Mouse (Mus musculus): ENCODE results near the gene Defb10. TPM values are rescaled to one million over a fixed set of nuclear protein-coding genes. Genes with fewer than 3 reads are reported as not detected.
"Not testable (repeated sequence)": the region's sequence is repeated elsewhere in the genome, so short reads cannot be mapped to it uniquely, and the experiment has no call there.

Defb10 gene
- not detected for total RNA-seq (2021)
- long read RNA-seq, experiment 1 = 0 reads
- long read RNA-seq, experiment 2 = 0 reads

DNA sequence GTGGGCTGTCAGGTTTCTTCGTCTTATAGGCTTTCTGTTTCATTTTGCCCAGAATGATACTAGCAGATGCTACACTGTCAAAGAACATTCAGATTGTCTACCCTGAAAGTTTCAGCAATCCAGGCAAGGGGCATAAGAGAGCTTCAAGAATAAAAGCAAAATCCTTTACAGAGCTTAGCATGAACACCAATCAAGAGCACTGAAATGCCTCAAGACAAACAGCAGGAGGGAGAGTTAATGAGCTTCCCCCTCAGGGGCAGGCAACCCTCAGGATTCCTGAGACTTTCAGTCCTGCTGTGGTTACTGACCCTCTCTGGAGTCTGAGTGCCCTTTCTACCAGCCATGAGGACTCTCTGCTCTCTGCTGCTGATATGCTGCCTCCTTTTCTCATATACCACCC is at the start of gene Defb10:
Defb10 (plus strand) TSS at position 316 of the 400 bp plus-strand sequence.
- intact Hi-C loops (cut with DNase I); DNase-seq: not testable (repeated sequence)

DNA sequence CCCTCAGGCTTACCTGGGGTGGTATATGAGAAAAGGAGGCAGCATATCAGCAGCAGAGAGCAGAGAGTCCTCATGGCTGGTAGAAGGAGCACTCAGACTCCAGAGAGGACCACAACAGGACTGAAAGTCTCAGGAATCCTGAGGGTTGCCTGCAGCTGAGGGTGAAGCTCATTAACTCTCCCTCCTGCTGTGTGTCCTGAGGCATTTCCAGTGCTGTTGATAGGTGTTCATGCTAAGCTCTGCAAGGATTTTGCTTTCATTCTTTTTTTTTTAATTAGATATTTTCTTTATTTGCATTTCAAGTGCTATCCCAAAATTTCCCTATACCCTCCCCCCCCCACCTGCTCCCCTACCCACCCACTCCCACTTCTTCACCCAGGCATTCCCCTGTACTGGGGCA is 26.6 kb downstream of the Defb10 start, which contains the start of gene Defb9:
Defb9 (minus strand) TSS at position 101 of the 400 bp plus-strand sequence.
- DNase-seq; intact Hi-C loops (cut with DNase I): not testable (repeated sequence)

DNA sequence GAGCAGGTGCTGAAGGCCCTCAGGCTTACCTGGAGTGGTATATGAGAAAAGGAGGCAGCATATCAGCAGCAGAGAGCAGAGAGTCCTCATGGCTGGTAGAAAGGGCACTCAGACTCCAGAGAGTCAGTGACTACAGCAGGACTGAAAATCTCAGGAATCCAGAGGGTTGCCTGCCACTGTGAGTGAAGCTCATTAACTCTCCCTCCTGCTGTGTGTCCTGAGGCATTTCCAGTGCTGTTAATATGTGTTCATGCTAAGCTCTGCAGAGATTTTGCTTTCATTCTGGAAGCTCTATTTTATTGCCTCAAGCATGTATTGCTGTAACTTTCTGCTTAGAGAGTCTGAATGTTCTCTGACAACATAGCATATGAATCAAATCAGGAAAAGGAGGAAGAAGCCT is 47.6 kb downstream of the Defb10 start, which contains the start of gene Defb11:
Defb11 (minus strand) TSS at position 123 of the 400 bp plus-strand sequence.
- DNase-seq; intact Hi-C loops (cut with DNase I): not testable (repeated sequence)

Other genes starting within 250 kb of the Defb10 start
- not detected for gene Defa26, start 240.7 kb upstream of the Defb10 start, total RNA-seq (2021)
- gene Defa17, start 203.1 kb upstream of the Defb10 start, total RNA-seq (2021) = not detected
- gene Defa34, start 193.1 kb upstream of the Defb10 start, total RNA-seq (2021) = not detected
- not detected for gene AY761184, start 155.3 kb upstream of the Defb10 start, total RNA-seq (2021)
- gene Defa24, start 124.4 kb upstream of the Defb10 start, total RNA-seq (2021) = not detected
- not detected for gene Defb50, start 35.4 kb upstream of the Defb10 start, total RNA-seq (2021)
- gene Defb2, start 19.0 kb upstream of the Defb10 start, total RNA-seq (2021) = not detected
- gene Defb9, start 26.5 kb downstream of the Defb10 start, total RNA-seq (2021) = not detected
- not detected for gene Defb11, start 47.5 kb downstream of the Defb10 start, total RNA-seq (2021)
- gene Defb15, start 73.8 kb downstream of the Defb10 start, total RNA-seq (2021) = not detected
- not detected for gene Defb35, start 79.5 kb downstream of the Defb10 start, total RNA-seq (2021)
- gene Defb13, start 87.9 kb downstream of the Defb10 start, total RNA-seq (2021) = not detected
- not detected for gene Fam90a1a, start 99.8 kb downstream of the Defb10 start, total RNA-seq (2021)
- not detected for gene Ccdc70, start 110.9 kb downstream of the Defb10 start, total RNA-seq (2021)
- under 1 TPM; 0.37 to 0.55 TPM for gene Atp7b, start 201.4 kb downstream of the Defb10 start, total RNA-seq (2021)
- gene Alg11, start 201.8 kb downstream of the Defb10 start, total RNA-seq (2021) = 10 to 100 TPM in 1 of 2 experiments, 1 to 10 TPM in 1; 9.1 to 10.8 TPM

All from heart, postnatal 14 days (tissue).